ENCODE assay signal across 8 mouse cellular contexts in genomic region chr5:122881313-122881712, GRCm38 (mm10). TPM values are rescaled to one million over a fixed set of nuclear protein-coding genes. Genes with fewer than 3 reads are reported as not detected.
DNase-seq lines count a peak whose midpoint lies in the region; ATAC-seq lines count a peak whose summit lies in the region.

No protein-coding gene starts in this region.

- no peak overlapping the region for H3K9ac ChIP-seq in limb, embryonic 11.5 days (ENCODE audit: low read length)
- H3K9ac ChIP-seq in midbrain, embryonic 13.5 days (replicated peaks), result no peak overlapping the region

- no peak overlapping the region for H3K4me3 ChIP-seq in limb, embryonic 11.5 days (ENCODE audit: low read depth, low read length)
- no peak overlapping the region for H3K4me3 ChIP-seq in midbrain, embryonic 13.5 days (replicated peaks)

- no peaks in the 10 kb centered on the region for H3K4me1 ChIP-seq in limb, embryonic 11.5 days (ENCODE audit: control insufficient read depth, insufficient read depth, low read length)
- peaks cover 5% of the 10 kb centered on the region; the same call in 1 of the 2 replicates for H3K4me1 ChIP-seq in midbrain, embryonic 13.5 days (replicated peaks)

- H3K27me3 ChIP-seq in limb, embryonic 11.5 days (ENCODE audit: control insufficient read depth, insufficient read depth, low read length), result no peaks in the 10 kb centered on the region
- no peaks in the 10 kb centered on the region for H3K27me3 ChIP-seq in midbrain, embryonic 13.5 days

- WGBS in limb, embryonic 11.5 days, result 48% methylated on average over 5 of the region's 5 CpGs
- 56% methylated on average over 5 of the region's 5 CpGs for WGBS in midbrain, embryonic 13.5 days

- no peak overlapping the region for H3K4me2 ChIP-seq in limb, embryonic 11.5 days (ENCODE audit: low read depth, severe bottlenecking)
- no peak overlapping the region for H3K4me2 ChIP-seq in midbrain, embryonic 13.5 days (replicated peaks)

- H3K9me3 ChIP-seq in limb, embryonic 11.5 days (ENCODE audit: control insufficient read depth, low read length), result no peaks in the 10 kb centered on the region
- no peaks in the 10 kb centered on the region for H3K9me3 ChIP-seq in midbrain, embryonic 13.5 days

- H3K36me3 ChIP-seq in limb, embryonic 11.5 days (ENCODE audit: control insufficient read depth, insufficient read depth, low read length), result peaks cover 18% of the 10 kb centered on the region
- peaks cover 71% of the 10 kb centered on the region for H3K36me3 ChIP-seq in midbrain, embryonic 13.5 days

- H3K27ac ChIP-seq in limb, embryonic 11.5 days (replicated peaks; ENCODE audit: low read depth, low read length), result no peak overlapping the region
- H3K27ac ChIP-seq in midbrain, embryonic 13.5 days, result 0 out of 2 replicates have a peak overlapping the region, but pooled peaks have one; percentile 47

- DNase-seq in urinary bladder, adult 18-20 months (ENCODE audit: low spot score in 2 of 2), result peak; percentile 33 to 57
- DNase-seq in urinary bladder, postnatal 10 days (ENCODE audit: low spot score), result no peak
- DNase-seq in embryo, embryonic 11 days, result peak; percentile 78
- peak; percentile 81 for DNase-seq in kidney, adult 18-20 months
- DNase-seq in limb, embryonic 11.5 days (ENCODE audit: low spot score), result peak; percentile 80
- peak; percentile 60 to 74 for DNase-seq in spleen, postnatal 10 days (ENCODE audit: low spot score in 2 of 2)

- peak; percentile 45 for ATAC-seq in granulocyte monocyte progenitor cell, adult 5-6 weeks (replicated peaks; ENCODE audit: poor library complexity, severe bottlenecking)
- peak; percentile 39; the same call in 1 of the 2 replicates for ATAC-seq in limb, embryonic 11.5 days (ENCODE audit: insufficient number of reproducible peaks, low FRiP score, low TSS enrichment, low read depth)
- ATAC-seq in midbrain, embryonic 13.5 days, result peak; percentile 81

RNA-seq across cellular contexts. Expression of gene Rnf34, which starts 31.5 kb away (rescaled TPM):
- 19.2 and 20.4 TPM in 2 replicates for total RNA-seq in granulocyte monocyte progenitor cell, adult 5-6 weeks (2014; fragmentation: Nextera tagmentation)
- 17.5 and 21.6 TPM in 2 replicates for total RNA-seq in granulocyte monocyte progenitor cell, adult 5-6 weeks (2017)
- polyA plus RNA-seq in limb, embryonic 11.5 days (2014; fragmentation: Nextera tagmentation; extraction: Ambion mirVana), result 56.2 and 57.5 TPM in 2 replicates
- polyA plus RNA-seq in midbrain, embryonic 13.5 days (2015; fragmentation: Nextera tagmentation; extraction: Ambion mirVana), result 55.5 and 56.1 TPM in 2 replicates
